ENCODE assay signal across 25 mouse cellular contexts in genomic region chr12:81782606-81783005, GRCm38 (mm10). TPM values are rescaled to one million over a fixed set of nuclear protein-coding genes. Genes with fewer than 3 reads are reported as not detected.
DNase-seq lines count a peak whose midpoint lies in the region; ATAC-seq lines count a peak whose summit lies in the region.
"Had no signal": no experiment of that assay in that cellular context is flagged by ENCODE, and none has a peak within 500 bp of the region (broad histone marks: within the 10 kb centered on the region; RNA-seq: fewer than 3 reads in every experiment).

No protein-coding gene starts in this region.

- no peaks in the 10 kb centered on the region for H3K9me3 ChIP-seq in neural tube, embryonic 11.5 days (ENCODE audit: control insufficient read depth, low read length)
- no peaks in the 10 kb centered on the region for H3K9me3 ChIP-seq in embryonic facial prominence, embryonic 10.5 days
- H3K9me3 ChIP-seq in midbrain, embryonic 10.5 days (replicated peaks), result no peaks in the 10 kb centered on the region
- H3K9me3 ChIP-seq: heart, embryonic 12.5 days; hindbrain, embryonic 13.5 days; limb, embryonic 13.5 days; midbrain, embryonic 13.5 days had no signal

- WGBS in neural tube, embryonic 11.5 days, result 92% methylated on average over 6 of the region's 6 CpGs
- 91% methylated on average over 6 of the region's 6 CpGs for WGBS in embryonic facial prominence, embryonic 10.5 days
- WGBS in midbrain, embryonic 10.5 days, result 81% methylated on average over 6 of the region's 6 CpGs

- ATAC-seq in neural tube, embryonic 11.5 days (ENCODE audit: insufficient read depth, low FRiP score, low TSS enrichment), result no peak
- ATAC-seq: intestine, embryonic 16.5 days; liver, postnatal 0 days; midbrain, embryonic 13.5 days had no signal

- H3K4me1 ChIP-seq in neural tube, embryonic 11.5 days (ENCODE audit: control insufficient read depth, insufficient read depth, low read length), result peaks cover 3% of the 10 kb centered on the region; the same call in 1 of the 2 replicates
- peaks cover 22% of the 10 kb centered on the region for H3K4me1 ChIP-seq in embryonic facial prominence, embryonic 10.5 days
- H3K4me1 ChIP-seq in midbrain, embryonic 10.5 days, result peaks cover 24% of the 10 kb centered on the region

- H3K27me3 ChIP-seq in neural tube, embryonic 11.5 days (ENCODE audit: control insufficient read depth, insufficient read depth, low read length), result peaks cover 10% of the 10 kb centered on the region
- H3K27me3 ChIP-seq in embryonic facial prominence, embryonic 10.5 days (replicated peaks; ENCODE audit: low read depth, poor library complexity, severe bottlenecking), result peaks cover 52% of the 10 kb centered on the region
- H3K27me3 ChIP-seq in midbrain, embryonic 10.5 days (ENCODE audit: low read depth, poor library complexity, severe bottlenecking), result peaks cover 52% of the 10 kb centered on the region

- H3K36me3 ChIP-seq in neural tube, embryonic 11.5 days (ENCODE audit: control insufficient read depth, insufficient read depth, low read length), result no peaks in the 10 kb centered on the region
- no peaks in the 10 kb centered on the region for H3K36me3 ChIP-seq in embryonic facial prominence, embryonic 10.5 days (replicated peaks)
- H3K36me3 ChIP-seq in midbrain, embryonic 10.5 days, result no peaks in the 10 kb centered on the region
- H3K36me3 ChIP-seq: heart, embryonic 12.5 days; hindbrain, embryonic 13.5 days; limb, embryonic 13.5 days; midbrain, embryonic 13.5 days had no signal

- no peak overlapping the region for H3K27ac ChIP-seq in neural tube, embryonic 11.5 days (ENCODE audit: low read depth, low read length)
- H3K27ac ChIP-seq in embryonic facial prominence, embryonic 10.5 days (replicated peaks), result no peak overlapping the region
- H3K27ac ChIP-seq in midbrain, embryonic 10.5 days (replicated peaks), result no peak overlapping the region
- H3K27ac ChIP-seq: hindbrain, embryonic 13.5 days; kidney, postnatal 0 days; limb, embryonic 13.5 days had no signal

- peak; percentile 42 for DNase-seq in cerebellum, adult 11-12 months
- no peak for DNase-seq in cerebellum, postnatal 4 days (ENCODE audit: low spot score in 2 of 2)
- DNase-seq in neural tube, embryonic 11.5 days (ENCODE audit: low spot score), result peak; percentile 5
- no peak for DNase-seq in neural tube, embryonic 10.5 days (ENCODE audit: extremely low spot score, low spot score)
- DNase-seq in lung, postnatal 14 days, result peak; percentile 7
- no peak for DNase-seq in embryonic facial prominence, embryonic 10.5 days (ENCODE audit: low spot score)
- no peak for DNase-seq in frontal cortex, postnatal 25 days (ENCODE audit: low spot score in 2 of 2)
- no peak for DNase-seq in midbrain, embryonic 10.5 days (ENCODE audit: low spot score)
- DNase-seq: adrenal gland, adult 8-10 months; cerebellum, adult 9-10 months; gastrocnemius, postnatal 14 days; heart, adult 18-20 months; heart, postnatal 4 days; liver, postnatal 0 days; right cerebral cortex, postnatal 25 days; spleen, adult 18-20 months; thymus, adult 2 months; thymus, postnatal 36 days had no signal

- H3K4me2 ChIP-seq in neural tube, embryonic 11.5 days (ENCODE audit: low read depth), result no peak overlapping the region

- H3K9ac ChIP-seq in neural tube, embryonic 11.5 days (ENCODE audit: low read length), result no peak overlapping the region
- H3K9ac ChIP-seq: heart, embryonic 12.5 days; hindbrain, embryonic 13.5 days; limb, embryonic 13.5 days; liver, postnatal 0 days had no signal

- no peak overlapping the region for H3K4me3 ChIP-seq in neural tube, embryonic 11.5 days (ENCODE audit: low read depth, low read length)
- H3K4me3 ChIP-seq in embryonic facial prominence, embryonic 10.5 days, result no peak overlapping the region
- no peak overlapping the region for H3K4me3 ChIP-seq in midbrain, embryonic 10.5 days
- H3K4me3 ChIP-seq: erythroblast, embryonic 14.5 days; heart, embryonic 12.5 days; limb, embryonic 13.5 days had no signal

RNA-seq across cellular contexts. Expression of gene Map3k9, which starts 1.6 kb away (rescaled TPM):
- polyA plus RNA-seq in neural tube, embryonic 11.5 days (2014; fragmentation: Nextera tagmentation; extraction: Ambion mirVana), result 3.6 and 3.7 TPM in 2 replicates
- polyA plus RNA-seq in embryonic facial prominence, embryonic 10.5 days (2016; fragmentation: Nextera tagmentation; extraction: Ambion mirVana), result 0.96 and 1.5 TPM in 2 replicates
- 0.72 and 1.2 TPM in 2 replicates for polyA plus RNA-seq in midbrain, embryonic 10.5 days (2016; fragmentation: Nextera tagmentation; extraction: Ambion mirVana)
- polyA plus RNA-seq: erythroblast, embryonic 14.5 days had no signal

Comparison
In these comparisons a context has a peak if more than half of its experiments do, and no peak if none do; other contexts are left out.
1. DNase-seq: peak in cerebellum, adult 11-12 months (single experiment), neural tube, embryonic 11.5 days (single experiment) and lung, postnatal 14 days (single experiment); none in cerebellum, postnatal 4 days (0 of 2), neural tube, embryonic 10.5 days (single experiment), embryonic facial prominence, embryonic 10.5 days (single experiment), frontal cortex, postnatal 25 days (0 of 2) and midbrain, embryonic 10.5 days (single experiment).